Mouse (Mus musculus) urinary bladder, postnatal 14 days (tissue): ENCODE measurements at regions not wholly inside any gene's neighbourhood (a gene's known extent, or its start where the extent isn't known, plus 50 kb on each side); places are given as distances from the start of the nearest gene placed in this dataset.
"Not testable (repeated sequence)": the region's sequence is repeated elsewhere in the genome, so short reads cannot be mapped to it uniquely, and the experiment has no call there.

Experiments
- DNase-seq: peaks from one replicate; pipeline ENCODE4 v3.0.0; 2021; ENCODE audit warnings: low spot score

GRCm38 (mm10) chr14:19327321-19327720, 91.4 kb downstream of the Gm21738 start:
- no peak for DNase-seq

GRCm38 (mm10) chr14:19311614-19312013, 107.1 kb downstream of the Gm21738 start:
- no peak for DNase-seq

GRCm38 (mm10) chr14:19302859-19303258, 115.9 kb downstream of the Gm21738 start:
- not testable (repeated sequence) for DNase-seq

GRCm38 (mm10) chr14:19279096-19279495, 139.6 kb downstream of the Gm21738 start:
- DNase-seq = no peak

- DNase-seq = peak; percentile 36
These were observed 140.8 kb downstream of the Gm21738 start for GRCm38 (mm10) chr14:19277777-19278385.
